Mouse (Mus musculus): Measurements from ENCODE around the gene Foxp1. TPM values are rescaled to one million over a fixed set of nuclear protein-coding genes. Genes with fewer than 3 reads are reported as not detected.

Foxp1 gene
- polyA plus RNA-seq, 1 experiment from 2014 or later = 45.3 TPM

DNA sequence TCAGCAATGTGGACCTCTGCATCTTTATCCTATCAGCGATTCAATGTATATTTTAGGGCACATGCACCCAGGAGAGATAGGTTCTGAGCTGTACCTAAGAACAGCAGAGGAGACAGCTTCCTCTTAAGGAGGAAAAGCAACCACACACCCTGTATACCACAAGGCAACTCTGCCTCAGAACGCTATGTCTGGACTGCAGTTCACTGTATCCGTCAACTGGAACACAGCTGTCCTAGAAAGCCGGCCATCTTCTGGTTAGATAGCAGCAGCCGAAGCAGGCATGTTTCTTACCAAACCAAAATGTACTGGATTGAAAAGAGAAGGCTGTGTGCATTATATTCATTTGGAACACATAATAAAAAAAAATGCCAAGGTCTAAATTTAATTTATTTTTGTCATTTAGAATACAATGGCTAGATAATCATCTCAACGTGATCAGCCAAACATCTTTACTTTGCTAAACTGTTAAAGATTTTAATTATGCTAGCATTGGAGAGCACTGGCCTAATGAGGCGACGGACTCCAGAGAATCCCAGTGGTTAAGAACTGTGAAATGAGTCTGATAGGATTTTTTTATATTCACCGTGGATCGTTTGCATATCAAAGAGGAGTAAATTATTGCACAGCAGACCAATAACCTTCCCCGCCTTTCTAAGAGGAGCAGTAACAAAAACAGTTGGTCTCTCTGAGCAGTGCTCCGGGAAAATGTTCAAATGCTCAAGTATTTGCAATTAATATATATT, 518.1 kb downstream of the Foxp1 start:
- no peak for ATAC-seq
- no peak overlapping the region for H3K27ac ChIP-seq (ENCODE audit: low read depth, low read length)
- 87% methylated on average over 12 of the region's 12 CpGs for WGBS
- no peak overlapping the region for H3K4me3 ChIP-seq (ENCODE audit: low read depth, low read length)
- H3K4me2 ChIP-seq (replicated peaks; ENCODE audit: low read depth) = no peak overlapping the region
- no peaks in the 10 kb centered on the region for H3K4me1 ChIP-seq (replicated peaks; ENCODE audit: control insufficient read depth, insufficient read depth, low read length)
- no peak for TF ChIP-seq CTCF (IDR thresholded peaks at IDR 0.05; ENCODE audit: low read depth)
- H3K36me3 ChIP-seq (ENCODE audit: control insufficient read depth, insufficient read depth) = peaks cover 65% of the 10 kb centered on the region
- no peaks in the 10 kb centered on the region for H3K27me3 ChIP-seq (replicated peaks; ENCODE audit: control insufficient read depth, insufficient read depth, low read length)
- H3K9me3 ChIP-seq (ENCODE audit: control insufficient read depth) = 0 out of 2 replicates have a peak, but pooled peaks cover 3% of the 10 kb centered on the region
- H3K9ac ChIP-seq (ENCODE audit: low read depth, low read length) = no peak overlapping the region

DNA sequence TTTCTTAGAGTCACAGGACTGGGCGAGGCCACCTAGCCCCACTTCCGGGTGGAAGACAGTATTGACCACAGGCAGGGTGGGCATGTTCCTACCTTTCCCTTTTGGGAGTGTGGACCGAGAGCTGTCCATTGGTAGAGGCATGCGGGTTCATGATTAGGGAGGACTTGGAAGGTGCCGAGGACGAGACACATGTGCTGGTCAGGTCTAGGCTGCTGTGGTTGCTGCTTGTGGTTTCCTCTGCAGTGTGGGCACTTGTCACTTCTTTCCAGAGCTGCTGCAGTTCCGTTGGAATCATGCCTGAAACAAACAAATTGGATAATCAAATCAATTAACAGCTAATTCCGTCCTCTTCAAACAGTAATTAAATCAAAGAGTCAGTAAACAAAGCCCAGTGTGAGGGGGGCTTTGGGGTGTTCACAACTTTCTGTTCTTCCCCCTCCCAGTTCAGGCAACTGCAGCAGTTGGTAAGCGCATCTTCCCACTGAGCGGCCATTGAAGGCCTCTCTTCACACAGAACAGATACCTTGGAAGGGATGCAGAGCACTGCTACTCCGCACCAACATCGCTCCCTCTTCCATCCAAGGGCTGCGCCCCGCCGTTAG, 519.3 kb downstream of the Foxp1 start:
- no peak overlapping the region for H3K4me2 ChIP-seq (replicated peaks; ENCODE audit: low read depth)
- no peak overlapping the region for H3K27ac ChIP-seq (ENCODE audit: low read depth, low read length)
- no peak overlapping the region for H3K4me3 ChIP-seq (ENCODE audit: low read depth, low read length)
- peaks cover 61% of the 10 kb centered on the region for H3K36me3 ChIP-seq (ENCODE audit: control insufficient read depth, insufficient read depth)
- no peak for TF ChIP-seq CTCF (IDR thresholded peaks at IDR 0.05; ENCODE audit: low read depth)
- H3K9me3 ChIP-seq (ENCODE audit: control insufficient read depth) = no peaks in the 10 kb centered on the region
- no peak overlapping the region for H3K9ac ChIP-seq (ENCODE audit: low read depth, low read length)
- no peak for ATAC-seq
- no peaks in the 10 kb centered on the region for H3K27me3 ChIP-seq (replicated peaks; ENCODE audit: control insufficient read depth, insufficient read depth, low read length)
- no peaks in the 10 kb centered on the region for H3K4me1 ChIP-seq (replicated peaks; ENCODE audit: control insufficient read depth, insufficient read depth, low read length)
- WGBS = 88% methylated on average over 15 of the region's 15 CpGs

DNA sequence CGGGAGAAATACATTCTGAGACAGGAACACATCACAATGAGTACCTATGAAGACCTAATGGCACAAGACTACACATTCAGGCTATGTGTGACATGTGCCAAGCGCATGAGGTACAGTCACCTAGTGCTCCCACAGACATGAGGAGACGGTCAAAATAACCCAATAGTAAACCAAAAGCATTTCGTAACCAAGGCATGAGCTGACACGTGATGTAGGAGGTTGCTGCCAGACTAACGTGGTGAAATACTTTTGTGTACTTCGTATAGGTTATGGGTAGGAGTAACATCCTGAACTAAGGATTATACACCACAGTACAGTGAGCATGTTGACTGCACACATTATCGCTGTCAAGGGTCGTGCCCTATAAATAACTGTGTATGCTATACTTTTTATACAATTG, 520.9 kb downstream of the Foxp1 start:
- WGBS = 87% methylated on average over 9 of the region's 9 CpGs
- no peaks in the 10 kb centered on the region for H3K27me3 ChIP-seq (replicated peaks; ENCODE audit: control insufficient read depth, insufficient read depth, low read length)
- no peak overlapping the region for H3K4me2 ChIP-seq (replicated peaks; ENCODE audit: low read depth)
- no peak overlapping the region for H3K9ac ChIP-seq (ENCODE audit: low read depth, low read length)
- H3K36me3 ChIP-seq (ENCODE audit: control insufficient read depth, insufficient read depth) = peaks cover 47% of the 10 kb centered on the region
- no peak overlapping the region for H3K27ac ChIP-seq (ENCODE audit: low read depth, low read length)
- no peak for ATAC-seq
- no peaks in the 10 kb centered on the region for H3K4me1 ChIP-seq (replicated peaks; ENCODE audit: control insufficient read depth, insufficient read depth, low read length)
- TF ChIP-seq CTCF (IDR thresholded peaks at IDR 0.05; ENCODE audit: low read depth) = no peak
- H3K9me3 ChIP-seq (ENCODE audit: control insufficient read depth) = no peaks in the 10 kb centered on the region
- no peak overlapping the region for H3K4me3 ChIP-seq (ENCODE audit: low read depth, low read length)

GRCm38 (mm10) chr6:98998971-98999932, 523.3 kb downstream of the Foxp1 start:
- TF ChIP-seq CTCF (IDR thresholded peaks at IDR 0.05; ENCODE audit: low read depth) = no peak
- Histone ChIP-seq H3K27me3 (replicated peaks; ENCODE audit: control insufficient read depth, insufficient read depth, low read length) (no peaks in the 10 kb centered on the region), H3K9ac (ENCODE audit: low read depth, low read length) (no peak overlapping the region), H3K4me2 (replicated peaks; ENCODE audit: low read depth) (no peak overlapping the region), H3K4me3 (ENCODE audit: low read depth, low read length) (no peak overlapping the region), H3K9me3 (ENCODE audit: control insufficient read depth) (no peaks in the 10 kb centered on the region), H3K36me3 (ENCODE audit: control insufficient read depth, insufficient read depth) (peaks cover 39% of the 10 kb centered on the region), H3K4me1 (replicated peaks; ENCODE audit: control insufficient read depth, insufficient read depth, low read length) (no peaks in the 10 kb centered on the region), H3K27ac (ENCODE audit: low read depth, low read length) (no peak overlapping the region)
- no peak for ATAC-seq
- WGBS = 77% methylated on average over 35 of the region's 35 CpGs

- Histone ChIP-seq H3K27me3 (replicated peaks; ENCODE audit: control insufficient read depth, insufficient read depth, low read length) (no peaks in the 10 kb centered on the region), H3K27ac (ENCODE audit: low read depth, low read length) (no peak overlapping the region), H3K9ac (ENCODE audit: low read depth, low read length) (no peak overlapping the region), H3K4me2 (replicated peaks; ENCODE audit: low read depth) (no peak overlapping the region), H3K9me3 (ENCODE audit: control insufficient read depth) (no peaks in the 10 kb centered on the region), H3K4me1 (replicated peaks; ENCODE audit: control insufficient read depth, insufficient read depth, low read length) (no peaks in the 10 kb centered on the region), H3K36me3 (ENCODE audit: control insufficient read depth, insufficient read depth) (peaks cover 30% of the 10 kb centered on the region), H3K4me3 (ENCODE audit: low read depth, low read length) (no peak overlapping the region)
- 67% methylated on average over 9 of the region's 9 CpGs for WGBS
- TF ChIP-seq CTCF (IDR thresholded peaks at IDR 0.05; ENCODE audit: low read depth) = no peak
- no peak for ATAC-seq
Observed at GRCm38 (mm10) chr6:98997742-98998141, 524.8 kb downstream of the Foxp1 start.

GRCm38 (mm10) chr6:98996822-98997221, 525.7 kb downstream of the Foxp1 start:
- ATAC-seq = no peak
- TF ChIP-seq CTCF (IDR thresholded peaks at IDR 0.05; ENCODE audit: low read depth) = no peak
- WGBS = 90% methylated on average over 2 of the region's 2 CpGs
- Histone ChIP-seq H3K4me3 (ENCODE audit: low read depth, low read length) (no peak overlapping the region), H3K4me1 (replicated peaks; ENCODE audit: control insufficient read depth, insufficient read depth, low read length) (no peaks in the 10 kb centered on the region), H3K36me3 (ENCODE audit: control insufficient read depth, insufficient read depth) (peaks cover 21% of the 10 kb centered on the region), H3K27me3 (replicated peaks; ENCODE audit: control insufficient read depth, insufficient read depth, low read length) (no peaks in the 10 kb centered on the region), H3K4me2 (replicated peaks; ENCODE audit: low read depth) (no peak overlapping the region), H3K27ac (ENCODE audit: low read depth, low read length) (no peak overlapping the region), H3K9me3 (ENCODE audit: control insufficient read depth) (no peaks in the 10 kb centered on the region), H3K9ac (ENCODE audit: low read depth, low read length) (no peak overlapping the region)

All from intestine, postnatal 0 days (tissue).